Mouse (Mus musculus) lung, postnatal 36 days (tissue): ENCODE measurements around the gene Olfr745.

ENCODE experiments used
- DNase-seq: peaks from one replicate; pipeline ENCODE4 v3.0.0; 2022; ENCODE audit warnings: mixed read lengths

The Olfr745 gene

DNA sequence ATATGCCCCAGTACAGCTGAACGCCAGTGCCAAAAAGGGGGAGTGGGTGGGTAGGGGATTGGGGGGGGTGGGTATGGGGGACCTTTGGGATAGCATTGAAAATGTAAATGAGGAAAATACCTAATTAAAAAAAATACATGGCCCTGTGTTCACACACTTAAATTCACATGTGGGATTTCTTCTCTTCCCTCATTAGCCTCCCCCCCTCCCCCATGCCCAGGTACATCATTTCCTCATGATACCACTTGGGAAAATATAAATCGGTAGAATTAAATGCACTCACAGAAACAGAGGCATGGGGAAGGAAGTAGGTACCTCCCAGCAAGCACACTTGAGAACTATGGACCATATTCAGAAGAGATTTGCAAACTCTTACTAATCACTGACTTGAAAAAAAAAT is at the start of gene Olfr745:
Olfr745 (plus strand) TSS at position 301 of the 400 bp plus-strand sequence.
- no peak for DNase-seq

DNA sequence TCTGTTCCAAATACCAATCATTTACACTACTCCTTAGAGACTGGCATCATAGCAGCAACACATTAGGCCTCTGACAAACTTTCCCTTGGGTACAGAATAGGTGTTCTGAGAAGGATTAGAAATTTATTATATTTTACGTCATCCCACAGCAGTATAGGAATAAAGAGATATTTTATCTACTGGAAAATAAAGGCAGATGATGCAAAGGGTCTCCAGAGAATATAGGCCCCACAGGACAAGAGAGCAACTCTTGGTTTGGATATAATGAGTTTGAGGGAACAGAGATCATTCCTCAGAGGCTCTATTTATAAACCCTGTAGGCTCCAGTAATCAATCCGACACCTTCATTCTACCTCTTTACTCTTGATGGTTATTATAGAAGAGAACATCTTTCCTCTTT is 24.6 kb upstream of the Olfr745 start, which contains the start of gene Olfr744:
Olfr744 (plus strand) TSS at position 301 of the 400 bp plus-strand sequence.
- DNase-seq, result no peak

DNA sequence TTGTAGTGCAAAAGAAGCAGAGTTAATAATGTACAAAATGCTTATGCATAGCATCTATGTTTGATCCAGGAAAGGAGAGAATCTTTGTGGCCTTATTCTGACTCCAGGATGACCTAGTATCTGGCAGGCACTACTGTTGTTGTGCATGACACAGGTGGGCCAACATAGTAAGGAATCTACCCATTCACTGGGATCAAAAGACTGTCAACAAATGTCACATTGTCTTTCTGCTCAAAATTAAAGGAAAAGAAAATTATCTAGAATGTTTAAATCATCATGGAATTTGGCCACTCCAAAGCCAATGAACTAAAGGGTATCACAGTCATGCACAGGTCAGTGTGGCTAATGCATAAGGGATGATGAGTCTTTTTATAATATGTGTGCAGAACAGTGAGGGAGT is 7.6 kb downstream of the Olfr745 start, which contains the start of gene Olfr746:
Olfr746 (plus strand) TSS at position 301 of the 400 bp plus-strand sequence.
- no peak for DNase-seq

DNA sequence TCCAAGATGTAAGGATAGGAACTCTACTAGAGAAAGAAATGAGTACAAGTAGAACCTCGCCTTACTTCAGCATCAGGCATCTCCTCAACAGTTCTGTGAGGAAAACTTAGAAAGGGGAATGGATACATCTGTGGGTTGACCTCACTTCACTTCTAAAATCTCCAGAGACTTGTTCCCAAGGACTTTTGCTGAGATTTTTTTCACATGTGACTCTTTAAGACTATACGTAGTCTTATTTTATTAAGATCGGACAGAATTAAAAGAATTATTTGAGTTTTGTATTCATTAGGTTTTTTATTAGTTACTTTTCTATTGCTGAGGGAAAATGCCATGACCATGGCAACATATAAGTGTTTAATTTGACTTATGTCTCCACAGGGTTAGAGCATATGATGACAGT is 53.9 kb downstream of the Olfr745 start, which contains the start of gene Olfr747:
Olfr747 (minus strand) TSS at position 101 of the 400 bp plus-strand sequence.
- no peak for DNase-seq
